Mouse (Mus musculus) monocyte, adult 2 months (primary cell): ENCODE results near the gene Scgn.

Source experiments
- DNase-seq, 2 experiments: peaks; one replicate each; pipeline ENCODE4 v3.0.0; 2022; ENCODE audit warnings: low spot score in 2 of 2, low read depth in 1 of 2

Scgn gene

GRCm38 (mm10) chr13:23938699-23939098 is 52.3 kb downstream of the Scgn start:
- no peak for DNase-seq

DNA sequence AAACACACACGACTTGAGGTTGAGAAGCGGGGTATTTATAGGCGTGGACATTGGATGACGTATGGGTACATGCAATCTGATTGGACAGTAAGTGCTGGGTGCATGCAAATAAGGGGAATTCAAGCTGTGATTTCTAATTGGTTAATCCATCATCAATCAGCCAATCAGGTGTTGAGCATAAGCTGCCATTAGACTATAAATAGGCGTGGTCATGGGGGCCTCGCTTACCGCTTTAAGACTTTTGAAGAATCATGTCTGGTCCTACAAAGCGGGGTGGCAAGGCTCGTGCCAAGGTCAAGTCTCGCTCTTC is 56.8 kb downstream of the Scgn start, which contains the start of gene Hist1h2aa:
Hist1h2aa (plus strand) TSS at position 252 of the 310 bp plus-strand sequence.
- no peak for DNase-seq

- no peak for DNase-seq
Measured at GRCm38 (mm10) chr13:23933421-23934210, 57.4 kb downstream of the Scgn start, which contains the start of gene Hist1h2ba. TSS of gene Hist1h2ba (minus strand) at chr13:23934156.

DNA sequence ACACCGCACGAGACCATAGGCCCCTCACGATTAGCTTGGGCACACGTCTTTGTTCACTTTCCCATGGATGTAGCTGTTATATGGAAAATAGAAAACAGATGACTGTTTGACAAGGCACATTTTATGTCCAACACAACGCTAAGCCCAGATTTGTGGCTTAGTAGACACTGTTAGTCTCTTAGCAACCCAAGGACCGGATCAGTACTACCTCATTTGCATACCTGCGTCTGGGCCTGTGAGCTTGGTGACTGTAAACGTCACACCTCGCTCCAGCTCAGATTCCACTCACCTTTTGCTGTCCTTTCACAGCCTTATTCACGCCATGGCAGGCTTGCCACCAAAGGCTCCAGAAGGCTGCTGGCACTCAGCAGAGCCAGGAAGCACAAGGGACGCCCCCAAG is 60.1 kb downstream of the Scgn start:
- no peak for DNase-seq

GRCm38 (mm10) chr13:23930461-23930860 is 60.6 kb downstream of the Scgn start:
- DNase-seq = no peak

GRCm38 (mm10) chr13:23928637-23929036 is 62.4 kb downstream of the Scgn start:
- no peak for DNase-seq

DNA sequence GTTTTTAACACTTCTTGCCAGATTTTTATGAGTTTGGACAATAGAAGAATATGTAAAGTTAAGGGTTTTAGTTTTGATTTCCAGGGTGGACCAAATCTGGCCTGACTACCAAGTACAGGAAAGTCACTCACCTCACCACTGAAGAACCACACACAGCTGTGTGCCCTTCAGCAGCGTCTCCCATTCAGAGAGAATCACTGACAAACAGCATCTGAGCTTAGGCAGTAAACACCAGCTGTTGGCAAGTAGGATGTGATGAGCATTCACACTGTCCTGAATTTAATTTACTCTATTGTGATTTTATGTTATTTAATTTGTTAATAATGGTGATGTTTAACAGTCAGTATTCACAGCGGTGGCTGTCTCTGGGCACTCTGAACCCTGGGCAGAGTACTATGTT is 65.2 kb downstream of the Scgn start:
- no peak for DNase-seq

GRCm38 (mm10) chr13:23917674-23918073 is 73.3 kb downstream of the Scgn start:
- DNase-seq = no peak

DNA sequence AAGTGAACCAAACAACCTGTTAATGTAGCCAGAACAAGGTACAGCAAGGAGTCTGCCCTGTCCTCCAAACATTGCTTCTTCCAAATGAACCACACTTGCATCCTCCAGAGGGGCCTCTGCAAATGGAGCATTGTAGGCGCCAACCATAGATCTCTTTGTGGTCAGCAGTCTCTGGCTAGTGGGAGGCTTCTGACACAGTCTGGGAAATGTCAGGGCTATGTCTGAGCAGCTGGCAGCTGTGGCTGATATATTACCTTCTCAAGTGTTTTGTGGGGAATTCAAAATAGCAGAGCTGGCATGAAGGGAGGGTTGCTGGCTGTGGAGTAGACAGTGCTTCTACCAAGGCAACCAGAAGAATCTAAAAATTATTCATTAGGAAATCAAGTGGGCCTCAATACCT is 74.9 kb downstream of the Scgn start:
- no peak for DNase-seq

- no peak for DNase-seq
Measured at GRCm38 (mm10) chr13:23914376-23915167, 76.4 kb downstream of the Scgn start, which contains the start of gene Slc17a4. TSS of gene Slc17a4 (minus strand) at chr13:23915009.

DNA sequence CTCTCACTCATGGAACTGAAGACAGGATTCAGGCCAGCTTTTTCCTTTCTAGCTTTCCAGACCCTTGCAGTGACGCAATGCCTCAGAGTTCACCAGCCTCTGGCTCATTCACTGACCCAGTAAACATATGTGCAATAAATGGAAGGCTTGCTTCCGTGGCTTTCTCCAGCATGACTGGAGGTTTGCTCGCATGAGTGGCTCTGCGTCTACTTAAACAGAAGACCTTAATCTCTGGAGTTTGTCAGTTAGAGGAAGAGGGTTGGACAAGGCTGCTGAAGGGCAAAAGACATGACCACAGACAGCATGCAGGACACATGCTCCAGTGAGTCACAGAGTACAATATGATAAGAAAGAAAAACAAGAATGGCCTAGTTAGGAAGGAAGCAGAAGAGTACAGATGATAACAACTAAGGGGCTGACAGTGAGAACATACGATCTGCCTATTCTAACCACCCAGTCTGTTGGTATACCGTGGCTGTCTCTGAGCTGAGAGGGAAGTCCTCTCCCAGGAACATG is 77.2 kb downstream of the Scgn start:
- no peak for DNase-seq

DNA sequence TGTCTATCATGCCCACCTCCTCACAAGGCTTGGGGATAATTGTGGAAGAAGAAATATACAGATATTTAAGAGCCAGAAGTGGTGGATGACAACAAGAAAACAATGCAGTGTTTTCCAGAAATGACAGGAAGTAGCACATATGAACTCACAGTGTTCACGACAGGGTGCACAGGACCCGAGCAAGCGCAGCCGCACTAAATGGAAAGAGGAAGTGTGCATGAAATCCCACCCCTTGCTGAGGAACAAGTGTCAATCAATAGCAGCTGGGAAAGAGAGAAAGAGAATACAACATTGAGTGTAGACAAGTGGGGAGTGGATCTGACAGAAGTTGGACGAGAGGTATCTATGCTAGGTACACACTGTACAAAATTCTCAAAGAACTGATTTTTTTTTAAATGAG is 79.7 kb downstream of the Scgn start:
- no peak for DNase-seq

GRCm38 (mm10) chr13:23910121-23910520 is 80.9 kb downstream of the Scgn start:
- no peak for DNase-seq

DNA sequence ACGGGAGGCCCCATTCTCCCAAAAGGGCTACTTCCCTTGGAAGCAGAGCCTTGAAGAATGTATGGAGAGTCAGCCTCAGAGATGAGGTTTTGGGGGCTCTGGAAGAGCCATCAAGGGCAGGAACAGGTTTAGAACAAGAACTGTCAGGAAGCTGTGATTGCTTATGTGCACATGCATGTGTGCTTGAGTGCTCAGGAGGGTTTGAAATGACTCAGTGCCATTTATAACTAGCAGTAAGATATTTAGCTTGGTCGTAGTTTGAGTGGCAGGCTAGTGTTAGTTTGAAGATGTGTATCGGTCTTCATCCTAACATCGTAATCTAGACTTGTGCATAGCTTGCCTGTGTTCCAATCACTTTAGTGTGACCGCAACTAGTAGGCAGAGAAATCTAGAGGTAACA is 84.1 kb downstream of the Scgn start:
- no peak for DNase-seq
